Mouse (Mus musculus) CD4-positive, CD25-positive, alpha-beta regulatory T cell (primary cell): Measurements from ENCODE around the gene Apol11a. TPM values are rescaled to one million over a fixed set of nuclear protein-coding genes. Genes with fewer than 3 reads are reported as not detected.

ENCODE experiments used
- polyA plus RNA-seq: library from polyadenylated mRNA; unstranded; fragments of 100-300 nt; shearing (Covaris generic); gene quantifications from one replicate; pipeline ENCODE4 v1.2.1, GENCODE M21; 2017

Gene Apol11a
- 0.11 TPM for polyA plus RNA-seq

GRCm38 (mm10) chr15:77507966-77508365, at the start of gene Apol11a:
Apol11a (plus strand) TSS chr15:77508271.

GRCm38 (mm10) chr15:77476693-77477092, 31.4 kb upstream of the Apol11a start, which contains the start of gene Apol10a:
Apol10a (plus strand) TSS chr15:77477047.

DNA sequence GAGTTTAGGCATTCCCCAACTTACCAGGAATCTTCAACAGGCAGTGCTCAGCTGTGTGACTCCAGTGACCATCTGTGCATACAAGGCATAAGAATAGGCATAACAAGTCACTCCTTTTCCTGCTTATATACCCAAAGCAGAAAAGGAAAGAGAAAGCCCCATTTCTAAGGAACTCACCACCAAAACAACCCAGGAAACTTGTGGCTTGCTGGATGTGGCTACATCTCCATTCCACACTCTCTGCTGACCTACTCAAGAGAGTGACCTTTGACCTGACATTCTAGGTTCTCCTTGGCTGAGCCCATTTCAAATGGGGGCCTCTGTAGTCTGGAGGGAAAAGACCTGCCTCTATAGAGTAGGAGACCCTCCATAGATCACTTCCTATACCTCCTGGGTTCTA, 25.1 kb downstream of the Apol11a start, which contains the start of gene Apol7c:
Gene Apol7c (minus strand): TSS at position 101 of the 400 bp plus-strand sequence.

GRCm38 (mm10) chr15:77561792-77562191, 53.7 kb downstream of the Apol11a start, which contains the start of gene 1700025B11Rik:
1700025B11Rik (minus strand) TSS chr15:77561892.

Other genes with a start within 250 kb of the Apol11a start
- 0.13 TPM for gene Rbfox2, start 201.3 kb upstream of the Apol11a start, polyA plus RNA-seq
- gene Apol7a, start 109.2 kb upstream of the Apol11a start, polyA plus RNA-seq: not detected
- 13.3 TPM for gene Apol9a, start 97.1 kb upstream of the Apol11a start, polyA plus RNA-seq
- gene Apol7b, start 60.8 kb upstream of the Apol11a start, polyA plus RNA-seq: 0.56 TPM
- 0.14 TPM for gene Apol10a, start 31.2 kb upstream of the Apol11a start, polyA plus RNA-seq
- gene Apol7c, start 25.0 kb downstream of the Apol11a start, polyA plus RNA-seq: 0.69 TPM
- gene 1700025B11Rik, start 53.6 kb downstream of the Apol11a start, polyA plus RNA-seq: not detected
- 2.4 TPM for gene Apol10b, start 87.9 kb downstream of the Apol11a start, polyA plus RNA-seq
- not detected for gene Gm36245, start 91.0 kb downstream of the Apol11a start, polyA plus RNA-seq
- gene Apol11b, start 135.0 kb downstream of the Apol11a start, polyA plus RNA-seq: 0.26 TPM
- gene Apol7e, start 190.6 kb downstream of the Apol11a start, polyA plus RNA-seq: 86.8 TPM
- 59.4 TPM for gene Apol9b, start 220.8 kb downstream of the Apol11a start, polyA plus RNA-seq
- 0.39 TPM for gene Apol8, start 248.7 kb downstream of the Apol11a start, polyA plus RNA-seq